Comparison of ENCODE assay signal across 8 mouse cellular contexts in genomic region chr11:31812215-31812614, GRCm38 (mm10). TPM values are rescaled to one million over a fixed set of nuclear protein-coding genes. Genes with fewer than 3 reads are reported as not detected.
DNase-seq lines count a peak whose midpoint lies in the region; ATAC-seq lines count a peak whose summit lies in the region.

No protein-coding gene starts in this region.

- H3K4me1 ChIP-seq in intestine, embryonic 15.5 days (replicated peaks), result peaks cover 20% of the 10 kb centered on the region

- ATAC-seq in intestine, embryonic 15.5 days, result peak; percentile 73; the same call in 1 of the 2 replicates
- peak; percentile 80 for ATAC-seq in megakaryocyte, adult 5-6 weeks (ENCODE audit: poor library complexity, severe bottlenecking)

- H3K4me2 ChIP-seq in intestine, embryonic 15.5 days (replicated peaks), result no peak overlapping the region

- WGBS in intestine, embryonic 15.5 days, result 38% methylated on average over 9 of the region's 9 CpGs

- H3K36me3 ChIP-seq in intestine, embryonic 15.5 days, result no peaks in the 10 kb centered on the region

- DNase-seq in B cell, adult 2 months, result peak; percentile 14 to 18
- peak; percentile 38 for DNase-seq in c-Kit-positive CD71-negative TER-119-negative erythroid progenitor cells, embryonic 14.5 days (ENCODE audit: low read depth)
- DNase-seq in urinary bladder, postnatal 4 days (ENCODE audit: low spot score in 2 of 2), result no peak
- DNase-seq in cerebellum, postnatal 25 days, result no peak
- no peak for DNase-seq in adrenal gland, postnatal 4 days (ENCODE audit: low spot score in 2 of 2)
- no peak for DNase-seq in adrenal gland, adult 18-20 months (ENCODE audit: low spot score in 2 of 2)

- H3K9ac ChIP-seq in intestine, embryonic 15.5 days, result no peak overlapping the region

- no peaks in the 10 kb centered on the region for H3K27me3 ChIP-seq in intestine, embryonic 15.5 days (replicated peaks)

- H3K27ac ChIP-seq in intestine, embryonic 15.5 days, result no peak overlapping the region

- no peak overlapping the region for H3K4me3 ChIP-seq in intestine, embryonic 15.5 days (replicated peaks)

- no peaks in the 10 kb centered on the region for H3K9me3 ChIP-seq in intestine, embryonic 15.5 days

RNA-seq across cellular contexts. Expression of gene Cpeb4, which starts 59.8 kb away (rescaled TPM):
- 4.2 and 4.3 TPM in 2 replicates for polyA plus RNA-seq in intestine, embryonic 15.5 days (2015; fragmentation: Nextera tagmentation; extraction: Ambion mirVana)
- total RNA-seq in megakaryocyte, adult 5-6 weeks (2015), result 25.3 and 27.1 TPM in 2 replicates
- total RNA-seq in megakaryocyte, adult 5-6 weeks (2017), result 17.7 and 22.8 TPM in 2 replicates
- total RNA-seq in adrenal gland, postnatal 4 days (2021), result 10 to 100 TPM; 78.2 to 91.3 TPM
- total RNA-seq in adrenal gland, adult 18-20 months (2021), result 100 to 1,000 TPM; 158 to 193 TPM

Comparison
In these comparisons a context has a peak if more than half of its experiments do, and no peak if none do; other contexts are left out.
1. DNase-seq: peak in B cell, adult 2 months (2 of 2) and c-Kit-positive CD71-negative TER-119-negative erythroid progenitor cells, embryonic 14.5 days (single experiment); none in urinary bladder, postnatal 4 days (0 of 2), cerebellum, postnatal 25 days (0 of 2), adrenal gland, postnatal 4 days (0 of 2) and adrenal gland, adult 18-20 months (0 of 2).